Mouse (Mus musculus) intestine, embryonic 14.5 days (tissue): ENCODE results near the gene Nek5. TPM values are rescaled to one million over a fixed set of nuclear protein-coding genes. Genes with fewer than 3 reads are reported as not detected.
A peak's percentile ranks its signal among the peaks of the same experiment; 100 is the strongest.

ENCODE experiments used
- ATAC-seq: fragments of 200-750 bp; cut with Nextera tagmentation; replicated peaks from 2 replicates; pipeline ENCODE4 v1.8.0; 2017; ENCODE audit warnings: low read depth, moderate number of reproducible peaks, moderate TSS enrichment, moderate library complexity; ENCODE audit not compliant: low FRiP score, low TSS enrichment
- DNase-seq: peaks from one replicate; pipeline ENCODE4 v3.0.0-alpha.2; 2018; ENCODE audit warnings: low spot score
- H3K27ac ChIP-seq: fragments of 300-500 bp; sonication (generic); 2 replicates; pipeline ENCODE4 v1.5.1; 2014; ENCODE audit warnings: low read depth, mild to moderate bottlenecking, control low read depth
- H3K27me3 ChIP-seq: fragments of 300-500 bp; sonication (generic); replicated peaks from 2 replicates; pipeline ENCODE4 v1.6.1; 2014; ENCODE audit warnings: low read length, control low read depth; ENCODE audit not compliant: control insufficient read depth, insufficient read depth
- H3K36me3 ChIP-seq: fragments of 300-500 bp; sonication (generic); 2 replicates; pipeline ENCODE4 v1.6.1; 2014; ENCODE audit warnings: low read length, control low read depth; ENCODE audit not compliant: control insufficient read depth, insufficient read depth
- H3K4me1 ChIP-seq: fragments of 300-500 bp; sonication (generic); replicated peaks from 2 replicates; pipeline ENCODE4 v1.6.1; 2014; ENCODE audit warnings: low read length, control low read depth, mixed read lengths; ENCODE audit not compliant: control insufficient read depth, insufficient read depth
- H3K4me2 ChIP-seq: fragments of 300-500 bp; sonication (generic); 2 replicates; pipeline ENCODE4 v1.6.1; 2014; ENCODE audit warnings: low read length
- H3K4me3 ChIP-seq: fragments of 300-500 bp; sonication (generic); 2 replicates; pipeline ENCODE4 v1.5.1; 2014; ENCODE audit warnings: low read depth, low read length, control low read depth, mixed read lengths
- H3K9ac ChIP-seq: fragments of 300-500 bp; sonication (generic); 2 replicates; pipeline ENCODE4 v1.6.1; 2014; ENCODE audit warnings: mild to moderate bottlenecking, low read length
- H3K9me3 ChIP-seq: fragments of 300-500 bp; sonication (generic); 2 replicates; pipeline ENCODE4 v1.6.1; 2016; ENCODE audit warnings: low read length, control low read depth; ENCODE audit not compliant: control insufficient read depth
- WGBS: fragments of 180-500 bp; shearing (Covaris S2); extraction: QIAGEN DNeasy Blood & Tissue Kit; methylation state at CpG from one replicate; pipeline ENCODE4 v1.1.7; 2014; 5-methylcytosine and 5-hydroxymethylcytosine counted together
- polyA plus RNA-seq: library from polyadenylated mRNA; unstranded; fragments of >200 nt; fragmentation: Nextera tagmentation; extraction: Ambion mirVana; gene quantifications from 2 replicates; pipeline ENCODE4 v1.2.1, GENCODE M21; 2014

Nek5 gene
- polyA plus RNA-seq, 1 experiment from 2014 or later: 0.12 TPM

GRCm38 (mm10) chr8:22134750-22135135 lies 9.9 kb upstream of the Nek5 start:
- no peak for ATAC-seq
- H3K4me2 ChIP-seq: no peak overlapping the region
- H3K36me3 ChIP-seq: no peaks in the 10 kb centered on the region
- H3K9ac ChIP-seq: no peak overlapping the region
- H3K27me3 ChIP-seq: no peaks in the 10 kb centered on the region
- no peaks in the 10 kb centered on the region for H3K9me3 ChIP-seq
- no peak overlapping the region for H3K4me3 ChIP-seq
- no peak overlapping the region for H3K27ac ChIP-seq
- WGBS: 71% methylated on average over 5 of the region's 5 CpGs
- no peaks in the 10 kb centered on the region for H3K4me1 ChIP-seq
- DNase-seq: no peak

GRCm38 (mm10) chr8:22134078-22134749 lies 9.4 kb upstream of the Nek5 start:
- Histone ChIP-seq H3K36me3 (no peaks in the 10 kb centered on the region; the same call in 1 of the 2 replicates), H3K9me3 (no peaks in the 10 kb centered on the region), H3K4me3 (no peak overlapping the region), H3K4me1 (no peaks in the 10 kb centered on the region), H3K27me3 (no peaks in the 10 kb centered on the region), H3K27ac (no peak overlapping the region), H3K9ac (no peak overlapping the region), H3K4me2 (no peak overlapping the region)
- ATAC-seq (no peak), DNase-seq (no peak)
- WGBS: 92% methylated on average over 7 of the region's 7 CpGs

- no peaks in the 10 kb centered on the region for H3K4me1 ChIP-seq
- H3K9me3 ChIP-seq: no peaks in the 10 kb centered on the region
- no peak overlapping the region for H3K27ac ChIP-seq
- 69% methylated on average over 12 of the region's 12 CpGs for WGBS
- H3K4me3 ChIP-seq: no peak overlapping the region
- H3K27me3 ChIP-seq: no peaks in the 10 kb centered on the region
- DNase-seq: peak; percentile 52
- H3K36me3 ChIP-seq: peaks cover 9% of the 10 kb centered on the region
- H3K9ac ChIP-seq: no peak overlapping the region
- ATAC-seq: peak; percentile 74
- no peak overlapping the region for H3K4me2 ChIP-seq
Observed at GRCm38 (mm10) chr8:22132062-22132461, 7.2 kb upstream of the Nek5 start.

GRCm38 (mm10) chr8:22107020-22107419 lies 17.8 kb downstream of the Nek5 start:
- H3K27ac ChIP-seq: no peak overlapping the region
- no peak for DNase-seq
- WGBS: 73% methylated on average over 4 of the region's 4 CpGs
- no peak overlapping the region for H3K9ac ChIP-seq
- H3K4me2 ChIP-seq: no peak overlapping the region
- no peaks in the 10 kb centered on the region for H3K9me3 ChIP-seq
- H3K4me1 ChIP-seq: no peaks in the 10 kb centered on the region
- H3K36me3 ChIP-seq: no peaks in the 10 kb centered on the region
- H3K27me3 ChIP-seq: no peaks in the 10 kb centered on the region
- no peak overlapping the region for H3K4me3 ChIP-seq
- ATAC-seq: no peak

- 41% methylated on average over 8 of the region's 8 CpGs for WGBS
- Histone ChIP-seq H3K4me1 (no peaks in the 10 kb centered on the region), H3K4me2 (no peak overlapping the region), H3K27me3 (no peaks in the 10 kb centered on the region), H3K27ac (no peak overlapping the region), H3K9me3 (no peaks in the 10 kb centered on the region), H3K4me3 (no peak overlapping the region), H3K36me3 (no peaks in the 10 kb centered on the region), H3K9ac (no peak overlapping the region)
- peak; percentile 52 for DNase-seq
- no peak for ATAC-seq
Observed at GRCm38 (mm10) chr8:22091568-22091967, 33.3 kb downstream of the Nek5 start.

- H3K9me3 ChIP-seq: no peaks in the 10 kb centered on the region
- H3K4me2 ChIP-seq: no peak overlapping the region
- no peak overlapping the region for H3K27ac ChIP-seq
- ATAC-seq (no peak), DNase-seq (no peak)
- H3K27me3 ChIP-seq: no peaks in the 10 kb centered on the region
- no peaks in the 10 kb centered on the region for H3K4me1 ChIP-seq
- no peak overlapping the region for H3K9ac ChIP-seq
- WGBS: 87% methylated on average over 4 of the region's 4 CpGs
- H3K4me3 ChIP-seq: no peak overlapping the region
- no peaks in the 10 kb centered on the region for H3K36me3 ChIP-seq
Observed at GRCm38 (mm10) chr8:22089226-22089625, 35.6 kb downstream of the Nek5 start.

- Histone ChIP-seq H3K9me3 (no peaks in the 10 kb centered on the region), H3K4me1 (no peaks in the 10 kb centered on the region), H3K4me3 (no peak overlapping the region), H3K27ac (no peak overlapping the region), H3K27me3 (no peaks in the 10 kb centered on the region), H3K4me2 (no peak overlapping the region), H3K36me3 (no peaks in the 10 kb centered on the region), H3K9ac (no peak overlapping the region)
- 86% methylated on average over 9 of the region's 9 CpGs for WGBS
- ATAC-seq (no peak), DNase-seq (no peak)
Observed at GRCm38 (mm10) chr8:22079313-22080007, 45.4 kb downstream of the Nek5 start.

- Histone ChIP-seq H3K9ac (peak overlapping the region; percentile 55), H3K4me2 (peak overlapping the region; percentile 92)
- DNase-seq: no peak
Observed at GRCm38 (mm10) chr8:22061126-22061525, 63.7 kb downstream of the Nek5 start.

More at GRCm38 (mm10) chr8:22061126-22061525, 63.7 kb downstream of the Nek5 start:
- Histone ChIP-seq H3K36me3 (peaks cover 27% of the 10 kb centered on the region), H3K27me3 (peaks cover 18% of the 10 kb centered on the region), H3K4me1 (peaks cover 3% of the 10 kb centered on the region; the same call in 1 of the 2 replicates), H3K27ac (no peak overlapping the region), H3K4me3 (peak overlapping the region; percentile 82), H3K9me3 (no peaks in the 10 kb centered on the region)
- WGBS: 7% methylated on average over 3 of the region's 3 CpGs
- ATAC-seq: no peak
